Mouse (Mus musculus) embryo, embryonic 11.5 days (tissue): ENCODE measurements around the gene Hs6st3.

Source experiments
- DNase-seq: peaks from one replicate; pipeline ENCODE4 v3.0.0-alpha.2; 2012; ENCODE audit warnings: low read depth, low spot score

Gene Hs6st3

GRCm38 (mm10) chr14:119781111-119781510 is 643.0 kb downstream of the Hs6st3 start:
- DNase-seq = no peak

GRCm38 (mm10) chr14:119789457-119789856 is 651.3 kb downstream of the Hs6st3 start:
- DNase-seq = no peak

- DNase-seq = no peak
Measured at GRCm38 (mm10) chr14:119797172-119797850, 659.2 kb downstream of the Hs6st3 start.

GRCm38 (mm10) chr14:119798561-119798960 is 660.4 kb downstream of the Hs6st3 start:
- DNase-seq = no peak

- no peak for DNase-seq
Measured at GRCm38 (mm10) chr14:119800856-119801255, 662.7 kb downstream of the Hs6st3 start.

GRCm38 (mm10) chr14:119813898-119814297 is 675.8 kb downstream of the Hs6st3 start:
- DNase-seq = no peak

GRCm38 (mm10) chr14:119815616-119816015 is 677.5 kb downstream of the Hs6st3 start:
- no peak for DNase-seq

- DNase-seq = no peak
Measured at GRCm38 (mm10) chr14:119820562-119820961, 682.4 kb downstream of the Hs6st3 start.

- no peak for DNase-seq
Measured at GRCm38 (mm10) chr14:119831165-119832011, 693.2 kb downstream of the Hs6st3 start.

- DNase-seq = no peak
Measured at GRCm38 (mm10) chr14:119832012-119832325, 693.8 kb downstream of the Hs6st3 start.

- no peak for DNase-seq
Measured at GRCm38 (mm10) chr14:119832940-119833339, 694.8 kb downstream of the Hs6st3 start.

GRCm38 (mm10) chr14:119834008-119834700 is 696.0 kb downstream of the Hs6st3 start:
- no peak for DNase-seq

- DNase-seq = no peak
Measured at GRCm38 (mm10) chr14:119836051-119836450, 697.9 kb downstream of the Hs6st3 start.

- no peak for DNase-seq
Measured at GRCm38 (mm10) chr14:119847540-119847939, 709.4 kb downstream of the Hs6st3 start.

GRCm38 (mm10) chr14:119848759-119849298 is 710.7 kb downstream of the Hs6st3 start:
- DNase-seq = no peak

GRCm38 (mm10) chr14:119849338-119849737 is 711.2 kb downstream of the Hs6st3 start:
- DNase-seq = no peak

- DNase-seq = no peak
Measured at GRCm38 (mm10) chr14:119852139-119852538, 714.0 kb downstream of the Hs6st3 start.

- no peak for DNase-seq
Measured at GRCm38 (mm10) chr14:119857338-119858291, 719.5 kb downstream of the Hs6st3 start.

- no peak for DNase-seq
Measured at GRCm38 (mm10) chr14:119873617-119874016, 735.5 kb downstream of the Hs6st3 start.

- no peak for DNase-seq
Measured at GRCm38 (mm10) chr14:119892922-119893321, 754.8 kb downstream of the Hs6st3 start.

- no peak for DNase-seq
Measured at GRCm38 (mm10) chr14:119895097-119895496, 757.0 kb downstream of the Hs6st3 start.
